Mouse (Mus musculus): ENCODE measurements around the gene Lypd4.

Gene Lypd4

DNA sequence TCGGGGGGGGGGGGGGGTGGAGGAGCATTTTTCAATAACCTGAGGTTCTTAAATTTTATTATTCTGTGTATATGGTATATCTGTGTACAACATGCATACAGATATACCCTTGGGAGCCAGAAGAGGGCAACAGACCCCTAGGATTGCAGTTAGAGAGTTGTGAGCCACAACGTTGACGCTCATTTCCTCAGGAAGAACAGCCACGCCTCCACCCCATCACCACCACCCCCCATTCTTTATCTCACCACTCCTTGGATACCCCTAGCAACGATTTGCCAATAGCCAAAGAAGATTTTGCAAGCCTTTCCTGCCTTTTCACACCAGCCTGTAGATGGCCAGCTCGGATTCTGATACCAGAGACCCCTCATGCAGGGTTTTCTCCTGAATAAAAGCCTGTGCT, 24.0 kb downstream of the Lypd4 start:
- DNase-seq, result no peak

GRCm38 (mm10) chr7:24845181-24845580, 24.6 kb downstream of the Lypd4 start:
- no peak for DNase-seq

- DNase-seq, result no peak
Measured at GRCm38 (mm10) chr7:24844144-24844543, 25.6 kb downstream of the Lypd4 start.

DNA sequence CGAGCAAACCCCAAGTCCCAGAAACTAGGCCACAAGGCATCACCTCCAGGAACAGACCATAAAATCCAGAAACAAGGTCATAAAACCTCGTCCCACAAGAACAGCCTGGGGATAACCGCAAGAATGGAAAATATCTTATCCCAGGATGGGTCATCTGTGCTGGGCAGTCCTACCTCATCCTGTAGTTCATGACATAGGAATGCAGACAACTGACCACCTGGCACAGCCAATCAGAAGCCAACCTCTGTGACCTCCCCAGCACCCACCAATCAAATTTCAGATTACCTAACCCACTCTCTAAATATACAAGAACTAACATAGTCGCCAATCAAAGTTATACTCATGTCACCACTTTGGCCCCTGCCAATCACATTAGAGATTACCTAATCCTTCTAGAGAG, 28.7 kb downstream of the Lypd4 start:
- DNase-seq, result no peak

DNA sequence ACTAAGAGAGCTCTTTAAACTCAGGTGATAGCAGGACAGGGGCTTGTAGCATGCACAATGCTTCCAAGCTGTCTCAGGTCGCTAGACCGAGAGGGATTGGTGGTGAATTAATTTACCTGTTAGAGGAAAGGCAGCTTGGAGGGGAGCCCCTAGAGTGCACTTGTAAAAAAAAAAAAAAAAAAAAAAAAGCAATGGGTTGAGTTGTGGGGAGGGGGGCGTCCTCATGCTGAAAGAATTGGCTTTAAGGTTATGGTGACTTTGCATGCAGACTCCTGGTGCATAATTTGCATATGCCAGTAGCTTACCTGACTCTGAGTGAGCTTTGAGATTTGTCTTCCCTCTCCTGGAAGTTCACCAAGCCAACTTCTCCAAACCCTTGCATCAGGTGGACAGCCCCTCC, 29.4 kb downstream of the Lypd4 start:
- DNase-seq, result no peak

- DNase-seq, result peak; percentile 36 to 38
Measured at GRCm38 (mm10) chr7:24839410-24839808, 30.3 kb downstream of the Lypd4 start.

- DNase-seq, result peak; percentile 48 to 55
Measured at GRCm38 (mm10) chr7:24838732-24839409, 30.9 kb downstream of the Lypd4 start.

DNA sequence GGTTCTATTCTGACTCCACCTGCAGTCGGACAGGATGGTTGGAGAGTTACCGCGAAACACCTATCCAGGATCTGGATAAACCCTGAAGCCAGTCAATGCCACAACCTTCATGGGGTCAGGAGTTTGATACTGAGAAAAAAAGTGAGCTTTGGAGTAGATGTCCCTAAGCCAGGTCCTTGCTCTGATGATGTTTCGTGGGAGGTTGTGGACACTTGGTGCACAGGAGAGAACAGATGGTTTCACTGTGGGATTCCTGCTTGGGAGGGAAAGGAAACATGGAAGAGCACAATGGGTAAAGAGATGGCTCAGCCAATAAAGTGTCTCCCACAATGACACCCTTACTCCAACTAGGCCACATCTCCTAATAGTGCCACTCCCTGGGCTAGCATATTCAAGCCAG, 42.6 kb downstream of the Lypd4 start:
- no peak for DNase-seq

- no peak for DNase-seq
Measured at GRCm38 (mm10) chr7:24824452-24824851, 45.3 kb downstream of the Lypd4 start.

DNA sequence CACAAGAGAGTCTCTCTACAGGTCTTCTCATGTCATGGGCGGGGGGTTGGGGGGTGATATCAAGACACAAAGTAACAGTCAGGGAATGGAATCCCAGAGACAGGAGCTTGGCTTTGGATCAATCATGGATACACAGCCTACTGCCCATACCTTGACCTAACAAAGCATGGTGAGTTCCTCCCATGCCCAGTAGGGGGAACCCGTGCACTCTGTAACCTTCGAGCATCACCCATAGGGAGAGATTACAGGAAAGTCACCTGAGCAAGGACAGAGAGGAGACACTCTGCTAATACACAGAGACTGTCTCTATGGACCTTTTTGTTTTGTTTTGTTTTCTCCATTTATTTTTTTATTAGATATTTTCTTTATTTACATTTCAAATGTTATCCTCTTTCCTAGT, 52.2 kb downstream of the Lypd4 start:
- DNase-seq, result peak; percentile 69 to 85

Data from spleen, adult 18-20 months (tissue).